Mouse (Mus musculus) ovary, postnatal 36 days (tissue): Measurements from ENCODE around the gene Slc25a48.

ENCODE experiments used
- DNase-seq: peaks from one replicate; pipeline ENCODE4 v3.0.0; 2022; ENCODE audit warnings: low spot score, mixed read lengths

The Slc25a48 gene

GRCm38 (mm10) chr13:56449239-56450030 is 11.3 kb downstream of the Slc25a48 start:
- DNase-seq, result no peak

- no peak for DNase-seq
Measured at GRCm38 (mm10) chr13:56450035-56450434, 11.9 kb downstream of the Slc25a48 start.

DNA sequence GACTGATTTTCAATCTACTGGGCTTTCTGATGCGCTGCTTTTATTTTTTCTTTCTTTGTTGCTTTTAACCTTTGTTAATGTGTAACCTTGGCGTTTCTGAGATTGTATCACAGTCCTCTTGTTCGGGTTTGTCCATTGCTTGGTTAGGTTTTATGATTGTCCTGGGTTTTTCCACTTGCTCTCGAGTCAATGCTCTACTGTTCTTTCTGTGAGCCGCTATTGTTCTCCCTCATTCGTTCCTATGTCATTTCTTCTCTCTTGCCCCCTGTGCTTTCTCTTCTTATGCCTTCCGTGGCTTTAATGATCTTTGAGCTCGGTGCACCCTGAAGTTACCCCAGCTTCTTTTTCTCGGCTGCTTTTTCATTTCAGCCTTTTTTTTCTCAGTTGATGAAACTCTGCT is 19.8 kb downstream of the Slc25a48 start:
- no peak for DNase-seq

DNA sequence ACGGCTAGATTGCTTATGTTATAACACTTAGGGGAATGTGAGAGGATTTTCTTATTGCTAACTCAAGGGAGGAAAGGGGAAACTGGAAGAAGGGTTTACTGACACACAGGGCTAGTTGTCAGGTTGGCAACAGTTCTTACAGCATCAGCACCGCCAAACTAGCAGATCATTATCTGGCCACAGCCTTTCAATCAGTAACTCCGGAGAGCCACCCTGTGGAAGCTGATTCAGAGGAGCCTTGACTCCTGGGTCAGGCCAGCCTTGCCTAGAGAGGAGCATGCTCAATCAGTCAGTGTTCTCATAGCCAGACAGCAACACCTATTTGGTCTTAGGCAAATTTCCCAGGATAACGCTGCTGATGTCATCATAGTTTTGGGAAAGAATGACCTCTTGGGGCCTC is 23.3 kb downstream of the Slc25a48 start:
- no peak for DNase-seq

GRCm38 (mm10) chr13:56462791-56463190 is 24.6 kb downstream of the Slc25a48 start:
- DNase-seq, result no peak

- DNase-seq, result no peak
Measured at GRCm38 (mm10) chr13:56463261-56463660, 25.1 kb downstream of the Slc25a48 start.

DNA sequence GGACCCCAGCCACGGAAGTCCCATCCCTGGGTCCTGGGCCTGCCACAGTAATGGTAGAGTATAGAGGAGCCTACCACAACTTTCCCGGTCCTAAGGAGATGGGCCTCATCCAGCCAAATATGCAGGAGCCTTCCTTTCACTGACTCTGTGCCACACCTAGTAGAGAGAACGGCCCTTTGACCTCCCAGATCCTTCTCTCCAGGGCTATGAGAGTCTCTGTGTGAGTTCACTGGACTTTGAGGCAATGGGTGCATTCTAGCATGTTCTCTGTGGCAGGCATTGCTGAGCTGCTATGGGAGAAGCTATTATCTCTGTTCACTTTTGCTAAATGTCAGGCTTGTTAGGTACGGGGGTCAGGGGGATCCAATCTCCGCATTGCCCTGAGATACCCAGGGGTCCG is 25.6 kb downstream of the Slc25a48 start:
- no peak for DNase-seq

GRCm38 (mm10) chr13:56467786-56468185 is 29.6 kb downstream of the Slc25a48 start:
- no peak for DNase-seq

DNA sequence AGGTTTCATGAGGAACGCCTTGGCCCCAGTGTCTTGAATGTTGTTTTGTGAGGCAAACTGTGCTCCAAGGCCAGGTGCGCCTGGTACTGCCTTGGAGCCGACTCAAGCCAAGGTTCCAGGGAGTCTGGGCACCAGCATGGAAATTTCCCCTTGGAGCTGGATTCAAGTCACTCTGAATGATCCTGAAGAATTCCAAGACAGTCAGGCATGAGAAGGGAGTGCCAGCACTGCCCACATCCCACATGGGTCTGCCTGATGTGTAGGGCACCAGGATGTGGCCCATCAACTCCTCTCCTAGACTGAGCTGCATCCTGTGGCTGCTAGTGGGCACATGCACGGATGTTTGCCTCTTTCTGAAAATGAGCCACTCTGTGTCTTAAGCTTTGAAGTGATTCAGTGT is 30.4 kb downstream of the Slc25a48 start:
- DNase-seq, result no peak

- DNase-seq, result no peak
Measured at GRCm38 (mm10) chr13:56471211-56471610, 33.1 kb downstream of the Slc25a48 start.

DNA sequence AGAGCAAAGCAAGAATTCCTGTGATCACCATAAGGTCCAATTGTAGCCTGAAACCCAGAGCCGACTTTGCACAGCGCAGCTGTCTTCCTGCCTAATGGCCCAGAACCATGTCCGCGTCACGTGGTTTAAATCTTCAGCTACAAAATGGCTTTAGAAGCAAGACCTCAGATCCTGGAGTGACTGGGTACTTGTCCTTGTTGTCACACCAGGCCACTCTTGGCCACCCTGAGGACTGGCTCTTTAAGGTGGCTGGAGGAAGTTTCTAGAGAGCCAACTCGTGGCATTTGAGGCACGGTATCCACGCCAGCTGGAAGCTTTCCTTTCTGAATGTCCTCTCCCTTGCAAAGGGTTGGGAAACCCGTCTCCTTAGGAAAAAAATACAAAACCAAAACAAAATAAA is 33.8 kb downstream of the Slc25a48 start:
- DNase-seq, result no peak

GRCm38 (mm10) chr13:56472661-56473060 is 34.5 kb downstream of the Slc25a48 start:
- no peak for DNase-seq

DNA sequence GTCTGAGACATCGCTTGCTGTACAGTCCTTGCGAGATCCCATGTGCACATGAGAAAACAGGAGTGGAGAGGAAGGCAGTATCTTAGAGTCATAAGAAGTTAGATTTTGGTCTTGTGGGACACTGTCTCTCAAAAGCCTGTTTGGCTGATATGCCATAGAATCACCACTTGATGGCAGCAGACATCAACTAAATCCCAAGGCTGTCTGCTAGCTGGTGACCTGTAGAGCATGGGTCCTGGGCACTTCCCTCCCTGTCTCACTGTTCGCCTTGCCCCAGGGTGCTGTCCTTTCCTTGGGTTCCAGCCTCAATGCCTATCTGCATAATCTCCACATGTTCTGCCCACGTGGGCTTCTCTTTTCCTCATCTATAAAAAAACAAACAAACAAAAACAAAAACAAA is 37.2 kb downstream of the Slc25a48 start:
- DNase-seq, result no peak

DNA sequence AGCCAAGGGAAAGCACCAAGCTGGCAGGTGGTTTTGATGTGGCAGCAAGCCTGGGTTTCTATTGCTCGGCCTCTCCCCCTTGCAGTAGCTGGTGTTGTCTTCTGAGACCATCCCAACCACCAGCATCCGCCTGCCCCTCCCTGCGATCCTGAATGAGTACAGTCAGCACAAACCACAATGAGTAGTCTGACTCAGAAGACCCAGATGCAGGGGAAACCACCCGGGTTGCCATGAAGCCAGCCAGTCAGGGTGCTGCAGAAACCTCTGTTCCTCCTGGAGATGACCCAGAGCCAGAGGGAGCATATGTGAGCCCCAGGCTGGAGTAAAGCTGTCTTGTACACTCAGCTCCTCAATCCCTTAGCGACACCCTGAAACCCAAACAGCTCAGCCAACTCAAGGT is 38.6 kb downstream of the Slc25a48 start:
- no peak for DNase-seq

DNA sequence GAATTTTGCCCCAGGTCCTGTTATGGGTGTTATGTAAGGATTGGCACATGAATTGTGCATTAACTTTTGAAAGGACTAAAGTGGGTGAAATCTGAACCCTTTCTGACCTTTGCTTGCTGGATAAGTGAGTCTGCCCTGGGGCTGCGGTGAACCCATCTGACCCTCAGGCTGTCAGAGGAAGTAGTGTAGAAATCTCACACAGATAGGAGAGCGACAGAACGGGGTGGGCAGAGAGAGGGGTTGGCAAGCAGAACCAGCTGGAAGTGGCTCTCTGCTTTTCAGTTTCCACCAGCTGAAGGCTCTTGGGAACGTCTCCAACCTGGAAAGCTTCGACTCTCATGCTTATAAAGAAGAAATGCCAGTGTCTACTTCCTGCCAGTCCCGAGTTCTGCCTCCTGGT is 39.1 kb downstream of the Slc25a48 start:
- no peak for DNase-seq

GRCm38 (mm10) chr13:56478027-56478426 is 39.9 kb downstream of the Slc25a48 start:
- no peak for DNase-seq

GRCm38 (mm10) chr13:56482146-56482545 is 44.0 kb downstream of the Slc25a48 start, which contains the start of gene Il9:
Gene Il9, minus strand, starts transcription at chr13:56482246.
- DNase-seq, result no peak

DNA sequence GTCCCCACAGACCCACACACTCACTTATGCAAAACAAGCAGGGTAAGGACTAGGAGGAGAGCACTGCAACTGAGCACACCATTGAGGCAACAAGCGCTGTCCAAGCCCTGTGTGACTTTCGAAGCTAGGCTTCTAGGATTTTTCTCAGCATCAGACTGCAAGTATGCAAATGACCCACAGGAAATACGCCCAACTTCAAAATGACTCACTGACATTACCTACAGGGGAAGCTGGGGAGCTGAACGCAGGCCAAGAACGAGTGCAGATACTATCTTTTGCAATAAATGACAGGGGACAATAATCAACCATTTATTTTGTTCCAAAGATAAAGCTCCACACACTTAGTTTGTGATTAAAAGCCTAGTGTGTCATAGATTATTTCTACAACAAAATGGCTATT is 49.9 kb downstream of the Slc25a48 start:
- no peak for DNase-seq

DNA sequence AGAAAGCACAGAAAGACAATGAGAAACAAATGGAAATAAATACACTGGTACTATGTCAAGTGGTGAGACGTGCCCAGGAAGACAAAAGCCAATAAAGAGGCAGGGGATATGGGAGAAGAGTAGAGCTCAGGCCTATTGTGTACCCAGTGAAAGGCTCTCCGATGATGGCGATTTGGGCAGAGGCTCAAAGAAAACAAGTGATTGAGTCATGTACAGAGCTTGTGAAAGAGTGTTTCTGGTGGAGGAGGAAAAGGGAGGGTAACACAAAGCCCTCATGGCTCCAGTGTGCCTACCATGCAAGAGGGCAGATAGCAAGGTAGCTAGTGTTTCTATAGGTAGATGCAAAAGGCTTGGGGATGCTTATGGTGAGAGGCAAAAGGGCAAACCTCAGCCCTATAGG is 56.3 kb downstream of the Slc25a48 start:
- DNase-seq, result no peak

DNA sequence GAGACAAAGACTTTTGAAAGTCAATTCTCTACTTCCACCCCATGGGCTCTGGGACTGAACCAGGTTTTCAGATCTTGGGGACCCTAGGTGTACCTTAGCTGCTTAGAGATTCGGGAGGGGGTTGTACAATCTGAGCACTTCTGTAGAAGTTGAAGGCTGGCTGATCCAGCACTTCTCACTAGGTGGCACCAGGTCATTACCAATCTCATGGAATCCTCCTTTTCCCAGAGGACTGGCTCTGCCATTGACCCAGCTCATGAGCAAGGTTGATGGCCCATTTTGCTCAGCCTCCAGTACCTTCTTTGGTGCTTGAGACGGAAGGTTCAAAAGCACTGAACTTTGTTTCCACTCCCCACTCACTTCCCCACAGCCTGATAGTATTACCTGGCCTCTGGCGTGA is 62.0 kb downstream of the Slc25a48 start:
- DNase-seq, result no peak

DNA sequence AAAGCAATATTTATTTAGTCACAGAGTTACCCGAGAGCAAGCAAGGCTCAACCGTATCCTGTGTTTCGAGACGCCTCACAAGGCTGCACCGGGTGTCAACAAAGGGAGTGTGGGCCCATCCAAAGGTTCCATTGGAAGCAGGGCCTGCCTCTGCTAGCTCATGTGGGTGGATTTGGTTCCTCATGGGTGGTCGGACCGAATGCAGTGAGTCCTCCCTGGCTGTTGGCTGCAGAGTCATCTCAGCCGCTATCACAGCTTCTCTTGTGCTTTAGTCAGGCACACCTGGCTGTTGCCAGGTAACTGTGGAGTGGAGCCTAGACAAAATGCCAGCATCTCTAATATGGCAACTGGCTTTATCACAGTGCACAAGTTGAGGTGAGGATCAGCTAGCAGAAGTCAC is 62.5 kb downstream of the Slc25a48 start:
- DNase-seq, result no peak

DNA sequence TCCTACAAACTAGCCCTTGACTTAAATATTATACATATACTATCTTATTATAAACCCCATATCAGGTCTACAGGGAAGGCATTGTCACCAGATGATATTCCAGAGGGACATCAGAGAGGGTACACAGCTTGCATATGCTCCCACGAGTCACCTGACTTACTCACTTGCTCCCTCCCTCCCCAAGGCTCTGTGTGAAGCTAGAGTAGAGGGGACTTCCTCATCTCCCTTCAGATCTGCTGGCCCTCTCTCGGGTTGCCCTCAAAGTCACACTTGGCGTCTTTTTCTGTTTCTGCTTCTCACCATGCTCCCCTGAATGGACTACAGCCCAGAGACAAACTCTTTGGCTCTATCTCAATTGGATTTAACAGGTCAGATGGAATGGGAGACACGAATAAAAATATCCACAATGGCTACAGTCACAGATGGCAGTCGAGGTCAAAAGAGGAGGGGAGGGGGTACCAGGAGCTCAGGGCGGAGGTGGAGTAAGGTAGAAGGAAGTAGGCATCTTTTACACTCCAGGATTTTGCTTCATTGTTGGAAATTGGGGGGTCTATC is 63.8 kb downstream of the Slc25a48 start:
- DNase-seq, result no peak

- no peak for DNase-seq
Measured at GRCm38 (mm10) chr13:56506871-56507496, 68.8 kb downstream of the Slc25a48 start.
